Mouse (Mus musculus) ES-E14 (cell line): ENCODE measurements around the gene Chd5.

Experiments
- CHD2 ChIP-seq: IDR thresholded peaks from 2 replicates; pipeline ENCODE4 v1.6.1; 2014; ENCODE audit warnings: mild to moderate bottlenecking, low read depth, low read length, inconsistent platforms
- HCFC1 ChIP-seq: IDR thresholded peaks from 2 replicates; pipeline ENCODE4 v1.6.1; 2012; ENCODE audit warnings: low read length, inconsistent platforms, borderline replicate concordance; ENCODE audit not compliant: insufficient read depth
- MAFK ChIP-seq: IDR thresholded peaks from 2 replicates; pipeline ENCODE4 v1.6.1; 2014; ENCODE audit warnings: mild to moderate bottlenecking, low read depth, low read length, inconsistent platforms; ENCODE audit not compliant: insufficient read depth
- ZC3H11A ChIP-seq: IDR thresholded peaks from 2 replicates; pipeline ENCODE4 v1.6.1; 2012; ENCODE audit warnings: low read depth, mild to moderate bottlenecking, inconsistent platforms, low read length, borderline replicate concordance

GRCm38 (mm10) chr4:152300375-152300774 is 38.1 kb upstream of the Chd5 start:
- no peak for TF ChIP-seq HCFC1
- no peak for TF ChIP-seq MAFK
- no peak for TF ChIP-seq CHD2
- TF ChIP-seq ZC3H11A = no peak
